Mouse (Mus musculus): ENCODE measurements around the gene Igdcc4. TPM values are rescaled to one million over a fixed set of nuclear protein-coding genes. Genes with fewer than 3 reads are reported as not detected.

Igdcc4 gene
- total RNA-seq (2023), result under 1 TPM; 0.56 to 0.76 TPM

GRCm38 (mm10) chr9:65100991-65101685 is at the start of gene Igdcc4:
Igdcc4 (plus strand) TSS chr9:65101486.

GRCm38 (mm10) chr9:65140936-65141305 is 39.6 kb downstream of the Igdcc4 start, which contains the start of gene Igdcc3:
Igdcc3 (plus strand) TSS chr9:65141189.

Other genes with a start within 250 kb of the Igdcc4 start
- not detected for gene Slc24a1, start 149.9 kb upstream of the Igdcc4 start, total RNA-seq (2023)
- gene Ints14, start 140.6 kb upstream of the Igdcc4 start, total RNA-seq (2023), result 10 to 100 TPM; 33.0 to 33.2 TPM
- 10 to 100 TPM; 33.8 to 40.3 TPM for gene Hacd3, start 79.8 kb upstream of the Igdcc4 start, total RNA-seq (2023)
- 10 to 100 TPM; 81.6 to 83.2 TPM for gene Dpp8, start 69.1 kb upstream of the Igdcc4 start, total RNA-seq (2023)
- gene Igdcc3, start 39.7 kb downstream of the Igdcc4 start, total RNA-seq (2023), result not detected
- gene Parp16, start 93.9 kb downstream of the Igdcc4 start, total RNA-seq (2023), result 1 to 10 TPM; 6.1 to 7.0 TPM
- gene Cilp, start 163.7 kb downstream of the Igdcc4 start, total RNA-seq (2023), result not detected
- gene Clpx, start 192.8 kb downstream of the Igdcc4 start, total RNA-seq (2023), result 10 to 100 TPM; 27.2 to 31.9 TPM
- gene Pdcd7, start 244.6 kb downstream of the Igdcc4 start, total RNA-seq (2023), result 10 to 100 TPM; 19.2 to 22.3 TPM